Mouse (Mus musculus) layer of hippocampus, adult 8-10 months (tissue): Measurements from ENCODE around the gene Vmn1r104. TPM values are rescaled to one million over a fixed set of nuclear protein-coding genes. Genes with fewer than 3 reads are reported as not detected.
"Not testable (repeated sequence)": the region's sequence is repeated elsewhere in the genome, so short reads cannot be mapped to it uniquely, and the experiment has no call there.

Experiments used
- DNase-seq, 2 experiments: peaks; one replicate each; pipeline ENCODE4 v3.0.0; 2022; ENCODE audit warnings: low spot score in 2 of 2
- total RNA-seq, 4 experiments: library from RNA; stranded (reverse); gene quantifications; 2 replicates each; pipeline ENCODE4 v1.2.4; 2022

Vmn1r104 gene
- not detected for total RNA-seq

DNA sequence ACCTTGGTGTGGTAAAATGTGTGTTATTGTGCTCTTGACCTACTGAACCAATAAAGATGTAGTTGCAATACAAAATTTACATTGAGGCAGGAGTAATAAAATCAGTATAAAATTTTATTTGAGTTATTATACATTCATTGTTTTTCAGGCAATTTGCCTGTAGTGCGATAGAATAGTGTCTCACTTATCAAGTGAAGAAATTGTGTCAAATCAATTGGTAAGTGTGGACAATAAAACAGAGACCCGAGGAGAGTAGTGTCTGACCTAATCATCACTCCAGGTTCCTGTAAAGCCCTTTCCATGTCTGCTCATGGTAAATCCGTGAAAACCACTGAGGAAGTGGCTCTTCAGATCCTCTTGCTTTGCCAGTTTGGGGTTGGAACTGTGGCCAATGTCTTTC is at the start of gene Vmn1r104:
Vmn1r104 (plus strand) TSS at position 301 of the 400 bp plus-strand sequence.
- not testable (repeated sequence) for DNase-seq

DNA sequence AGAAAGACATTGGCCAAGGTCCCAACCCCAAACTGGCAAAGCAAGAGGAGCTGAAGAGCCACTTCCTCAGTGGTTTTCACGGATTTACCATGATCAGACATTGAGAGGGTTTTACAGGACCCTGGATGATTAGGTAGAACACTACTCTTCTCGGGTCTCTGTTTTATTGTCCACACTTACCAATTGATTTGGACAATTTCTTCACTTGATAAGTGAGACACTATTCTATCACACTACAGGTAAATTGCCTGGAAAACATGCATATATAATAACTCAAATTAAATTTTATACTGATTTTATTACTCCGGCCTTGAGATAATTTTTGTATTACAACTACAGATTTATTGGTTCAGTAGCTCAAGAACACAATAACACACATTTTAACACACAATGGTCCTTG is 23.2 kb upstream of the Vmn1r104 start, which contains the start of gene Vmn1r103:
Vmn1r103 (minus strand) TSS at position 101 of the 400 bp plus-strand sequence.
- DNase-seq = not testable (repeated sequence)

DNA sequence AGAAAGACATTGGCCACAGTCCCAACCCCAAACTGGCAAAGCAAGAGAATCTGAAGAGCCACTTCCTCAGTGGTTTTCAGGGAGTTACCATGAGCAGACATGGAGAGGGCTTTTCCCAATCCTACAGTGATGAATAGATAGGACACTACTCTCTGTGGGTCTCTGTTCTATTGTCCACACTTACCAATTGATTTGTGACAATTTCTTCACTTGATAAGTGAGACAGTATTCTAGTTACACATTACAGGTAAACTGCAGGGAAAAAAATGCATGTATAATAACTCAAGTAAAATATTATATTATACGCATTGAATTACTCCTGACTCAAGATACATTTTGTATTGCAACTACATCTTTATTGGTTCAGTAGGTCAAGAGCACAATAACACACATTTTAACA is 12.0 kb downstream of the Vmn1r104 start, which contains the start of gene Gm5726:
Gm5726 (minus strand) TSS at position 101 of the 400 bp plus-strand sequence.
- DNase-seq = not testable (repeated sequence)

DNA sequence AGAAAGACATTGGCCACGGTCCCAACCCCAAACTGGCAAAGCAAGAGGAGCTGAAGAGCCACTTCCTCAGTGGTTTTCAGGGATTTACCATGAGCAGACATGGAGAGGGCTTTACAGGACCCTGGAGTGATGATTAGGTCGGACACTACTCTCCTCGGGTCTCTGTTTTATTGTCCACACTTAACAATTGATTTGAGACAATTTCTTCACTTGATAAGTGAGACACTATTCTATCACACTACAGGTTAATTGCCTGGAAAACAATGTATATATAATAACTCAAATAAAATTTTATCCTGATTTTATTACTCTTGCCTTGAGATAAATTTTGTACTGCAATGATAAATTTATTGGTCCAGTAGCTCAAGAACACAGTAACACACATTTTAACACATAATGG is 42.5 kb downstream of the Vmn1r104 start, which contains the start of gene Gm4141:
Gm4141 (minus strand) TSS at position 101 of the 400 bp plus-strand sequence.
- DNase-seq = not testable (repeated sequence)

Other genes with a start within 250 kb of the Vmn1r104 start
- gene Gm4133, start 199.8 kb upstream of the Vmn1r104 start, total RNA-seq = not detected
- not detected for gene Gm5728, start 158.4 kb upstream of the Vmn1r104 start, total RNA-seq
- not detected for gene Vmn1r100, start 115.9 kb upstream of the Vmn1r104 start, total RNA-seq
- not detected for gene Vmn1r101, start 91.2 kb upstream of the Vmn1r104 start, total RNA-seq
- gene Gm10670, start 58.9 kb upstream of the Vmn1r104 start, total RNA-seq = not detected
- not detected for gene Vmn1r103, start 23.3 kb upstream of the Vmn1r104 start, total RNA-seq
- not detected for gene Gm5726, start 11.9 kb downstream of the Vmn1r104 start, total RNA-seq
- gene Gm4141, start 42.4 kb downstream of the Vmn1r104 start, total RNA-seq = not detected
- gene Gm4513, start 65.2 kb downstream of the Vmn1r104 start, total RNA-seq = not detected
- not detected for gene Vmn1r107, start 135.1 kb downstream of the Vmn1r104 start, total RNA-seq
- not detected for gene Vmn1r111, start 169.4 kb downstream of the Vmn1r104 start, total RNA-seq
- not detected for gene Gm10668, start 196.8 kb downstream of the Vmn1r104 start, total RNA-seq
- gene Vmn1r112, start 237.3 kb downstream of the Vmn1r104 start, total RNA-seq = not detected